Mouse (Mus musculus) lung, postnatal 0 days (tissue): Measurements from ENCODE around the gene Syngr1. TPM values are rescaled to one million over a fixed set of nuclear protein-coding genes. Genes with fewer than 3 reads are reported as not detected.

Experiments
- ATAC-seq: fragments of 200-750 bp; cut with Nextera tagmentation; 2 replicates; pipeline ENCODE4 v1.8.0; 2017; ENCODE audit warnings: moderate library complexity
- DNase-seq: peaks from one replicate; pipeline ENCODE4 v3.0.0-alpha.2; 2016; ENCODE audit warnings: low spot score
- H3K27ac ChIP-seq: fragments of 300-500 bp; sonication (generic); 2 replicates; pipeline ENCODE4 v1.5.1; 2014; ENCODE audit warnings: antibody characterized with exemption, mild to moderate bottlenecking, low read length, mixed read lengths
- H3K27me3 ChIP-seq: fragments of 300-500 bp; sonication (generic); replicated peaks from 2 replicates; pipeline ENCODE4 v1.6.1; 2014; ENCODE audit warnings: low read length, mixed read lengths; ENCODE audit not compliant: insufficient read depth
- H3K36me3 ChIP-seq: fragments of 300-500 bp; sonication (generic); 2 replicates; pipeline ENCODE4 v1.6.1; 2014; ENCODE audit warnings: low read length, mixed read lengths; ENCODE audit not compliant: insufficient read depth
- H3K4me1 ChIP-seq: fragments of 300-500 bp; sonication (generic); 2 replicates; pipeline ENCODE4 v1.6.1; 2014; ENCODE audit warnings: antibody characterized with exemption, low read depth, low read length, mixed read lengths; ENCODE audit not compliant: insufficient read depth
- H3K4me2 ChIP-seq: fragments of 300-500 bp; sonication (generic); replicated peaks from 2 replicates; pipeline ENCODE4 v1.6.1; 2014; ENCODE audit warnings: low read depth, mild to moderate bottlenecking, low read length, moderate library complexity, mixed read lengths
- H3K4me3 ChIP-seq: fragments of 300-500 bp; sonication (generic); 2 replicates; pipeline ENCODE4 v1.5.1; 2014; ENCODE audit warnings: low read depth, low read length
- H3K9ac ChIP-seq: fragments of 300-500 bp; sonication (generic); replicated peaks from 2 replicates; pipeline ENCODE4 v1.6.1; 2014; ENCODE audit warnings: low read depth, mild to moderate bottlenecking
- H3K9me3 ChIP-seq: fragments of 300-500 bp; sonication (generic); 2 replicates; pipeline ENCODE4 v1.6.1; 2016; ENCODE audit warnings: low read length, mixed read lengths
- CTCF ChIP-seq: IDR thresholded peaks from 2 replicates; pipeline ENCODE4 v1.5.1; 2016; ENCODE audit warnings: antibody characterized with exemption, mild to moderate bottlenecking
- EP300 ChIP-seq: IDR thresholded peaks from 2 replicates; pipeline ENCODE4 v1.6.1; 2016; ENCODE audit warnings: antibody characterized with exemption, mild to moderate bottlenecking, control low read depth
- WGBS: fragments of 180-500 bp; shearing (Covaris S2); extraction: QIAGEN DNeasy Blood & Tissue Kit; methylation state at CpG from one replicate; pipeline ENCODE4 v1.1.7; 2014; 5-methylcytosine and 5-hydroxymethylcytosine counted together
- polyA plus RNA-seq: library from polyadenylated mRNA; unstranded; fragments of >200 nt; fragmentation: Nextera tagmentation; extraction: Ambion mirVana; gene quantifications from 2 replicates; pipeline ENCODE4 v1.2.1, GENCODE M21; 2015

Gene Syngr1
- polyA plus RNA-seq, 1 experiment from 2014 or later, result 34.4 TPM

DNA sequence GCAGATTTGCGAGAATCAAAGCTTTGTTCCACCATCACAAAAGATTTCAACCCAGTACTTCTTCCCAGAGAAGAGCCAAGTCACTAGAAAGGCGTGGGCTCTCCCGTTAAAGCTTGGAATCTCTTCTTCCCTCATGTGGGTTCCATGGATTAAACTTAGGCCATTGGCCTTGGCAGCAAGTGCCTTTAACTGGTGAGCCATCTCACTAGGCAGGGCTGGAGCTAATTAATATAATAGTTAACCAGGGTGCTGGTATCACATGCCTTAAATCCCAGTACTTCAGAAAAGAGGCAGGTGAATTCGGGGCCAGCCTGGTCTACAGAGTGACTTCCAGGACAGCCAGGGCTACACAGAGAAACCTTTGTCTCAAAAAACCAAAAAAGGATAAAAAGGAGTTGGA, 33.5 kb downstream of the Syngr1 start:
- H3K4me2 ChIP-seq, result no peak overlapping the region
- H3K4me1 ChIP-seq, result no peaks in the 10 kb centered on the region
- no peak overlapping the region for H3K27ac ChIP-seq
- no peaks in the 10 kb centered on the region for H3K36me3 ChIP-seq
- H3K4me3 ChIP-seq, result no peak overlapping the region
- ATAC-seq (no peak), DNase-seq (no peak)
- WGBS, result 69% methylated on average over 4 of the region's 4 CpGs
- H3K9me3 ChIP-seq, result no peaks in the 10 kb centered on the region
- H3K27me3 ChIP-seq, result no peaks in the 10 kb centered on the region
- TF ChIP-seq CTCF (no peak), EP300 (no peak)
- H3K9ac ChIP-seq, result no peak overlapping the region

DNA sequence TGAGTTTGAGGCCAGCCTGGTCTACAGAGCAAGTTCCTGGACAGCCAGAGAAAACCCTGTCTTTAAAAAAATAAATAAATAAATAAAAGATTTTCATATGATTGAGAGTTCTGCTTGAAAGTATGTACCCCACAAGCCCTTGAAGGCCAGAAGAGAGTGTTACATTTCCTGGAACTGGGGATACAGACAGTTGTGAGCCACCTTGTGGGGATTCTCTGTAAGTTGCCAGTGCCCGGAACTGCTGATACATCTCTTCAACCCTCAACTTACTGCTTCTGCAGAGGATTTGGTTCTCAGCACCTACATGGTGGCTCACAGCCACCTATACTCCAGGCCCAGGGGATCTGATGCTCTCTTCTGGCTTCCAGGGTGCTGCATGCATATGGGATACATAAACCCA, 36.1 kb downstream of the Syngr1 start:
- TF ChIP-seq EP300 (no peak), CTCF (peak; percentile 37)
- Histone ChIP-seq H3K27me3 (no peaks in the 10 kb centered on the region), H3K4me2 (no peak overlapping the region), H3K27ac (no peak overlapping the region), H3K4me1 (no peaks in the 10 kb centered on the region), H3K4me3 (no peak overlapping the region), H3K36me3 (no peaks in the 10 kb centered on the region), H3K9ac (no peak overlapping the region), H3K9me3 (no peaks in the 10 kb centered on the region)
- ATAC-seq (no peak), DNase-seq (peak; percentile 35)
- 53% methylated on average over 1 of the region's 1 CpGs for WGBS

DNA sequence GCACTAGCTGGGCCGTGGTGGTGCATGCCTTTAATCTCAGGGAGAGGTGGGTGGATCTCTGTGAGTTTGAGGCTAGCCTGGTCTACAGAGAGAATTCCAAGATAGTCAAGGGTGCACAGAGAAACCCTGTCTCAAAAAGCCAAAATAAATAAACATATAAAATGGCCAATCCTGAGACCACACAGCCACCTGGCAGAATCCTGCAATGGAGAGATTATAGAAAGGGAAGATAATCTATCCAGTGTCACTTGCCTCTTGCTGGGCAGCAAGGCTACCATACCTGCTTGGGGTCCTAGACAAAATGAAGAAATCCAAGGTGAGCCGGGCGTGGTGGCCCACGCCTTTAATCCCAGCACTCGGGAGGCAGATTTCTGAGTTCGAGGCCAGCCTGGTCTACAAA, 38.8 kb downstream of the Syngr1 start:
- peaks cover 10% of the 10 kb centered on the region; the same call in 1 of the 2 replicates for H3K4me1 ChIP-seq
- H3K9ac ChIP-seq, result no peak overlapping the region
- DNase-seq, result no peak
- no peak overlapping the region for H3K27ac ChIP-seq
- H3K36me3 ChIP-seq, result no peaks in the 10 kb centered on the region
- ATAC-seq, result no peak
- H3K4me3 ChIP-seq, result no peak overlapping the region
- H3K9me3 ChIP-seq, result no peaks in the 10 kb centered on the region
- no peak for TF ChIP-seq EP300
- no peak for TF ChIP-seq CTCF
- 90% methylated on average over 6 of the region's 6 CpGs for WGBS
- H3K27me3 ChIP-seq, result no peaks in the 10 kb centered on the region
- no peak overlapping the region for H3K4me2 ChIP-seq

DNA sequence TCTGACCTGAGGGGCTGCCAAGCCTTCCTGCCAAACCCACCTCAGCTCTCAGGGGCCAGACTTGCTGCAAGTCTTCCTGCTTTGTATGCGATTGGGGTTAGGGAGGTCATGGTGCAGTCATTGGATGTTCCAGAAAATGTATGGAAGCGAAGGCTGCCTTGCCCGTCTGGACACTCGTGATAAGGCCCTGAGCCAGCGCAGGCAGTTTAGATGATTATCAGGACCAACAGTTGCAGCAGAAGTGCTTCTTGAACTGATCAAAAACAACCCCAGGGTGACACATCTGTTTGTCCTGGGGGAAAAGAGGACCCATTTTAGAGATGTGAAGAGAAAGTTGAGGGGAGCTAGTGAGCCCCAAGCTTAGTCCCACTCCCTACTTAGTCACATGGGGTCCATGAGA, 39.6 kb downstream of the Syngr1 start:
- 69% methylated on average over 5 of the region's 5 CpGs for WGBS
- Histone ChIP-seq H3K27ac (no peak overlapping the region), H3K4me3 (no peak overlapping the region), H3K9ac (no peak overlapping the region), H3K36me3 (no peaks in the 10 kb centered on the region), H3K4me2 (no peak overlapping the region), H3K27me3 (no peaks in the 10 kb centered on the region), H3K9me3 (no peaks in the 10 kb centered on the region), H3K4me1 (peaks cover 10% of the 10 kb centered on the region; the same call in 1 of the 2 replicates)
- no peak for TF ChIP-seq CTCF
- TF ChIP-seq EP300, result no peak
- DNase-seq (no peak), ATAC-seq (no peak)

DNA sequence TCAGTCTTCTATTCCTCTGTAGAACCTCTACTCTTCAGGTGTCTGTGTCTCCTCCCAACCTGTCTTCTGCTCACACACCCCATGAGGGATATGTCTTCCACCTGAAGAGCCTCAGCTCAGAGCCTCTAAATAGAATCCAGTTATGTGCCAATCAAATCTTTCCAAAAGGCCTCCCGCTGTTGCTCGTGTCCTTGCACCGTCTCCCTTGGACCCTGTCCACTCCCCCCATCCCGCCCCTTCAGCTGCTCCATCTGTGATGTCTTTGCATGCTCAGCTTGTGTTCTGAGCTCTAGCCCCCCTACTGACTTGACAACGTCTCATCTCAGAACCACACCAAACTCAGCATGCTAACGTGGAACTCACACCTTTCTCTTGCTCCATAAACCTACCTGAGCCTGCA, 40.3 kb downstream of the Syngr1 start:
- H3K9ac ChIP-seq, result no peak overlapping the region
- DNase-seq (no peak), ATAC-seq (no peak)
- peaks cover 10% of the 10 kb centered on the region; the same call in 1 of the 2 replicates for H3K4me1 ChIP-seq
- H3K4me3 ChIP-seq, result no peak overlapping the region
- H3K27me3 ChIP-seq, result no peaks in the 10 kb centered on the region
- no peak overlapping the region for H3K4me2 ChIP-seq
- WGBS, result 71% methylated on average over 6 of the region's 6 CpGs
- no peak overlapping the region for H3K27ac ChIP-seq
- no peaks in the 10 kb centered on the region for H3K36me3 ChIP-seq
- no peaks in the 10 kb centered on the region for H3K9me3 ChIP-seq
- TF ChIP-seq CTCF (no peak), EP300 (no peak)

DNA sequence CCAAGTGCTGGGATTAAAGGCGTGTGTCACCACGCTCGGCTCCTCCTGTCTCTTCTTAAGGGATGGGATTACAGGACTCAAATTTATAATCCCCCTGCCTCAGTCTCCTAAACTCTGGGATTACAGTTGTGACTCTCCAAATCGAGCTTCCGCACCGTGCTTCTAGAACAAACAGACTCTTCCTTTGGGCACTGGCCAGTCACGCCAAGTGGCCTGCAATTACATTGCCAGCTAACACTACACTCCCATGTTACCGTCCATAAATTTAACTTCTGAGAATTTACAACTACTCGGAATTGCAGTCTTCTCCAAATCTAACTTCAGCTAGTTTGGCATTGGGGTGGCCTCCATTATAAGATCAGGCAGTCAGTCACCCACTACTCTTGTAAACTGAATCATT, 41.3 kb downstream of the Syngr1 start:
- H3K4me1 ChIP-seq, result peaks cover 10% of the 10 kb centered on the region; the same call in 1 of the 2 replicates
- H3K9ac ChIP-seq, result no peak overlapping the region
- H3K36me3 ChIP-seq, result no peaks in the 10 kb centered on the region
- ATAC-seq (no peak), DNase-seq (no peak)
- H3K4me3 ChIP-seq, result peak overlapping the region; percentile 75; the same call in 1 of the 2 replicates
- no peak for TF ChIP-seq EP300
- peak overlapping the region; percentile 56 for H3K4me2 ChIP-seq
- no peak overlapping the region for H3K27ac ChIP-seq
- H3K9me3 ChIP-seq, result no peaks in the 10 kb centered on the region
- 68% methylated on average over 9 of the region's 9 CpGs for WGBS
- H3K27me3 ChIP-seq, result no peaks in the 10 kb centered on the region
